Mouse (Mus musculus): Measurements from ENCODE around the gene Tmod1.
A peak's percentile ranks its signal among the peaks of the same experiment; 100 is the strongest.

DNA sequence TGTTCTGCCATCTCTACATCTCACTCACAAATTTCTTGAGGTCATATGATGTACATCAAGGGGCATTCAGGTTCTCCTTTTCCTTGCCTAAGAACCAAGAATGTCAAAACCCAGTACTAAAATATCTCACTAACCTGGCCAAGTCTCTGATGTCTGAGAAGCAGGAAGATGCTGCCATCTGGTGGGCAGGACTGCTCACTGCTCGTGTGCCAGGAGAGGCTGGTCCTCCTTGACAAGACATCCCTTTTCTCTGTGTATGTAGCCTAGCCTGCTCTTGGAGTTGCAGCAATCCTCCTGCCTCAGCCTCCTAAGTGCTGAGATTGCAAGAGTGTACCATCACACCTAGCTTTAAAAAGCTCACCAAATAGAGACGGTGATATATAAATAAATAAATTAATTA lies 87.8 kb downstream of the Tmod1 start:
- TF ChIP-seq EP300 (IDR thresholded peaks at IDR 0.05; ENCODE audit: low read depth) (no peak), CTCF (IDR thresholded peaks at IDR 0.05; ENCODE audit: low read depth) (peak; percentile 97)

All from heart, postnatal 0 days (tissue).